Mouse (Mus musculus): ENCODE data around the gene Qpctl. TPM values are rescaled to one million over a fixed set of nuclear protein-coding genes. Genes with fewer than 3 reads are reported as not detected.

Qpctl gene
- polyA plus RNA-seq, 1 experiment, result 0.66 TPM

DNA sequence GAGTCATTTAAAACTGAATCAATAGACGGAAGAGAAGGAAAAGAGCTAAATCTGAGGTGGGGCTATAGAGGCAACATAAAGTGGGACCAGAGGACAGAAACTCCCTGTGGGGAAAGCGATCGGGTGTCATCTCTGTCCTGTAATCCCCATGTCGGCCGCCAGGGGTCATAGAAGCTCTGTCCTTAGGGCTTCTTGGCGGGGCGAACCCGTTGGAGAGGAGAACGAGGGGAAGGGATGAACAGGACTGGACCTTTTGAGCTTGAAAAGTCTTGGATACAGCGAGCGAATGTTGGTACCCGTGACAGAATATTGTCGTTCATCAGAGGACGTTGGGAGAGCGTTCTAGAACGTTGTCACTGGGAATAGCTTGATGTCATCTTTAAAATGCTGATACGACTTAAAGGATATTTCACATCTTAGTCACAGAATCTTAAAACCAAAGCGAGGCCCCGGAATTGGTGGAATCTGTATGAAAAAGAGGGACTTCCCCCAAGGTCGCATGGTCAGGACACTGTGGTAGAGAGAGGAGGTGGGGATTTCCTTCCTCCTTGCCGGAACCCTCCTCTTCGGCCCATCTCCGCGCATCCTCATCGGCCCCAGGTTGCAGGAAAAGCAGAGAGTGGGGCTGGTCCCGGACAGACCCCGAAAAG lies 29.5 kb upstream of the Qpctl start:
- Histone ChIP-seq H3K9me3 (ENCODE audit: control insufficient read depth, low read length) (peaks cover 9% of the 10 kb centered on the region), H3K4me1 (ENCODE audit: control insufficient read depth) (peaks cover 45% of the 10 kb centered on the region), H3K27me3 (ENCODE audit: control insufficient read depth) (peaks cover 79% of the 10 kb centered on the region), H3K36me3 (ENCODE audit: control insufficient read depth) (peaks cover 1% of the 10 kb centered on the region; the same call in 1 of the 2 replicates), H3K4me3 (replicated peaks) (no peak overlapping the region)
- no peak for TF ChIP-seq GATA1 (IDR thresholded peaks at IDR 0.05; ENCODE audit: low read length)
- no peak for TF ChIP-seq TAL1 (IDR thresholded peaks at IDR 0.05; ENCODE audit: low read length)

DNA sequence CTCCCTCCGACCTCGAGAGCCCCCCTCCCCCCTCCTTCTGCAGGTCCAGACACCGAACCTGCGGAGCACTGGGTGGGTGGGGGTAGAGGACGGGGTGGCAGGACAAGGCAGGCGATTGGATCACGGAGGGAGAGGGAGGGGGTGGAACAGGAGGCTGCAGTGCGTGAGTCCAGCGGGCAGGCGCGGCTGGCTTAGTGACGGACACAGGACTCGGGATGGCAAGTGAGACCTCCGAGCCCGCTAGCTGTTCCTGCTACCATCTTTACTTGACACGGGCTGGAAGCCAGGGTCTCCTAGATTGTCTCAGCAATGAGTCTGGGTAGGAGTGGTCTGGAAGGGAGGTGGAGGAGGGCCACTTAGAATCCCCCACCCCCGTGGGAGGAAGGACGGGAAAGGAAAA lies 28.9 kb upstream of the Qpctl start:
- H3K36me3 ChIP-seq (ENCODE audit: control insufficient read depth), result no peaks in the 10 kb centered on the region
- H3K4me1 ChIP-seq (ENCODE audit: control insufficient read depth), result peaks cover 45% of the 10 kb centered on the region
- peaks cover 84% of the 10 kb centered on the region for H3K27me3 ChIP-seq (ENCODE audit: control insufficient read depth)
- no peak overlapping the region for H3K4me3 ChIP-seq (replicated peaks)
- H3K9me3 ChIP-seq (ENCODE audit: control insufficient read depth, low read length), result peaks cover 9% of the 10 kb centered on the region
- TF ChIP-seq GATA1 (IDR thresholded peaks at IDR 0.05; ENCODE audit: low read length), result no peak
- no peak for TF ChIP-seq TAL1 (IDR thresholded peaks at IDR 0.05; ENCODE audit: low read length)

DNA sequence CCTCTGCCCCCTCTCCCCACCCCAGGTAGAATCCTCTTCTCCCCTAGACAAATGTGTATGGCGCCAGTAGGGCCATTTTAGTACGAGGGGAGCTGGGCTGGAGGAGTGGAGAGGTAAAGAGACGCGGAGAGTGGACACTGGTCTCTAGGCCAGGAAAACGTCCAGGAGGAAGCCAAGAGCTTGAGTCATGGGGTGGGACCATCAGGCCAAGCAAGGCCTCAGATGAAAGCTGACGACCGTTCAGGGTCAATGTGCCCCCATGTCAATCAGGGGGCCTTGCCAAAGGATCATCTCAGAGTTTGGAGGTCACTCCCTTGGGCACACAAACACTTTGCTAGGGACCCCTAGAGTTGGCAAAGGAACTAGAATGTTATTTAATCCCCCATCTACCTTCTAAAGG lies 28.1 kb upstream of the Qpctl start:
- Histone ChIP-seq H3K4me3 (replicated peaks) (no peak overlapping the region), H3K36me3 (ENCODE audit: control insufficient read depth) (no peaks in the 10 kb centered on the region), H3K4me1 (ENCODE audit: control insufficient read depth) (peaks cover 48% of the 10 kb centered on the region), H3K27me3 (ENCODE audit: control insufficient read depth) (peaks cover 92% of the 10 kb centered on the region), H3K9me3 (ENCODE audit: control insufficient read depth, low read length) (peaks cover 9% of the 10 kb centered on the region)
- no peak for TF ChIP-seq TAL1 (IDR thresholded peaks at IDR 0.05; ENCODE audit: low read length)
- no peak for TF ChIP-seq GATA1 (IDR thresholded peaks at IDR 0.05; ENCODE audit: low read length)

DNA sequence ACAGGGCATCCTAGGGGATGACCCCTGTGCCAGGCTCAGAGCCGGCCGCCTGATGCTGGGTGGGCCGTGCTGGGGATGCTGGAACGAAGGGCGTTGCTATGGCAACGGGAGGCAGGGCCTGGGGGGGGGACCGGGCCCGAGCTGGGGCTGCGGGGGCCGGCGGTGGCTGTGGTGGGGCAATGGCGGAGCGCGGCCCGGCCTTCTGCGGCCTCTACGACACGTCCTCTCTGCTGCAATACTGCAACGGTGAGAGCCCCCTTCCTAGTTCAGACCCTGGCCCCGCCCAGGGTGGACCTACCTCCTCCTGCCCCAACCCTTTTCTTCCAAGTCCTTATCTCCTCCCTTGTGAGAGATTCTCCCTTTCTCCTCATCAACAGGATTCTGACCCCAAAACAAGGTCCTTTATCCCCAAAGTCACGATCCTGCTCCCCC lies 27.4 kb upstream of the Qpctl start:
- peaks cover 9% of the 10 kb centered on the region for H3K9me3 ChIP-seq (ENCODE audit: control insufficient read depth, low read length)
- TF ChIP-seq TAL1 (IDR thresholded peaks at IDR 0.05; ENCODE audit: low read length) (no peak), GATA1 (IDR thresholded peaks at IDR 0.05; ENCODE audit: low read length) (no peak)
- peaks cover 47% of the 10 kb centered on the region for H3K4me1 ChIP-seq (ENCODE audit: control insufficient read depth)
- H3K27me3 ChIP-seq (ENCODE audit: control insufficient read depth), result peaks cover 97% of the 10 kb centered on the region
- no peak overlapping the region for H3K4me3 ChIP-seq (replicated peaks)
- H3K36me3 ChIP-seq (ENCODE audit: control insufficient read depth), result no peaks in the 10 kb centered on the region

DNA sequence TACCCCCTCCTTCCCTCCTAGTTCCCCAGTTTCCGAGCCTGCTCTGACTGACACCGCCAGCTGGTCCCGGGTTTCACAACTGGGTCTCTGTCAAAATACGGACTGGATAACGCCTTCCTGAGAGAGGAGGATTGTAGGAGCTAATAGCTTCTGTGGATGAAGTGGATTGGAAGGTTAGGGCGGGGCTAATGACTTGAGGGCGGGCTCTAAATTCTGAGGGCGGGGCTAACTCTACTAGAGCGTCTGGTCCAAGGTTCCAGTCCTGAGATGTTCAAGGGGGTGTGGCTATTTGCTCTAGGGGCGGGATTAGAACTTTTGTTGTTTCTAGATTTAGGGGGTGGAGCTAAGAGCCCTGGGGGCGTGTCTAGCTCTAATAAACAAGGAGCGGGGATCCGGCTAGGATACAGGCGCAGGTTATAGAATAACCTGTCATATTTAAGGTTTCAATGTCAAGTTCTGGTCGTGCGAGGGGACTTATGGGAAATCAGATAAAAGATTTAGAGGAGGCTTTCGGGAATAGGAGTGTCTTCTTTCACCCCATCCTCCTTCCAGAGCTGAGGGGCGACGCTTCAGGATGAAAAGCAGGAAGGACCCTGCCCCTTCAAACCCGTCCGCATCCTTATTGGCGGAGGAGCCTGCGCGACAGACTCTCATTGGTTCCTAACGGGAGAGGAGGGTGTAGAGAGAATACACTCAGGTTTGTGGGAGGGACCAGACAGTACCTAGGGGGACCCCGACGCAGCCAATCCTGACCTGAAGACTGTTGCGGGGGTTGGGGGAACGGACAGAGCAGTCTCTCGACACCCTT lies 26.8 kb upstream of the Qpctl start, which contains the start of gene Eml2:
Eml2 (plus strand) TSS at position 714 of the 808 bp plus-strand sequence.
- no peak within 1 kb of the TSS for H3K4me3 ChIP-seq (replicated peaks)
- TF ChIP-seq GATA1 (IDR thresholded peaks at IDR 0.05; ENCODE audit: low read length) (no peak), TAL1 (IDR thresholded peaks at IDR 0.05; ENCODE audit: low read length) (no peak)
- peaks cover 41% of the 10 kb centered on the region for H3K4me1 ChIP-seq (ENCODE audit: control insufficient read depth)

DNA sequence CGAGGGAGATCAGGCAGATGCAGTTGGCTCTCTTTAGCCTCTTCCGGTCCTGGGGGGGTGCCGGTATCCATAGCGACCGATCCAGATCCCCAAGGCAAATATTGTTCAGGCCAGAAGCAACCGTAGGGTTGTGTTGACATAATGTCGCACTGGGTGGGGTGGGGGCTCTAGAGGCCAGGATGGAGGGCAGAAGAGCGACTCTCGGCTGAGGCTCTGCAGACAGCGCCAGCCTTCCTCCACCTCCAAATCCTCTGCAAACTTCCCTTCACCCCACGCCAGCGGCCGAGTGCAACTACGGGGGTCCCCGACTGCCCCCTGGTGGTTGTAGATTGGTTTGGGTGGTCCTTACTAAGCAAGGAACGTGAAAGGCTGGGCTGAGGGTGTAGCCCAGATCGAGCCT lies 23.8 kb upstream of the Qpctl start:
- Histone ChIP-seq H3K36me3 (ENCODE audit: control insufficient read depth) (no peaks in the 10 kb centered on the region), H3K9me3 (ENCODE audit: control insufficient read depth, low read length) (peaks cover 4% of the 10 kb centered on the region), H3K4me1 (ENCODE audit: control insufficient read depth) (peaks cover 12% of the 10 kb centered on the region), H3K27me3 (ENCODE audit: control insufficient read depth) (peaks cover 85% of the 10 kb centered on the region), H3K4me3 (replicated peaks) (no peak overlapping the region)
- TF ChIP-seq TAL1 (IDR thresholded peaks at IDR 0.05; ENCODE audit: low read length) (no peak), GATA1 (IDR thresholded peaks at IDR 0.05; ENCODE audit: low read length) (no peak)

More for the DNA sequence above, 26.8 kb upstream of the Qpctl start, which contains the start of gene Eml2:
- Histone ChIP-seq H3K9me3 (ENCODE audit: control insufficient read depth, low read length) (peaks cover 9% of the 10 kb centered on the region), H3K36me3 (ENCODE audit: control insufficient read depth) (no peaks in the 10 kb centered on the region), H3K27me3 (ENCODE audit: control insufficient read depth) (peaks cover 93% of the 10 kb centered on the region)

DNA sequence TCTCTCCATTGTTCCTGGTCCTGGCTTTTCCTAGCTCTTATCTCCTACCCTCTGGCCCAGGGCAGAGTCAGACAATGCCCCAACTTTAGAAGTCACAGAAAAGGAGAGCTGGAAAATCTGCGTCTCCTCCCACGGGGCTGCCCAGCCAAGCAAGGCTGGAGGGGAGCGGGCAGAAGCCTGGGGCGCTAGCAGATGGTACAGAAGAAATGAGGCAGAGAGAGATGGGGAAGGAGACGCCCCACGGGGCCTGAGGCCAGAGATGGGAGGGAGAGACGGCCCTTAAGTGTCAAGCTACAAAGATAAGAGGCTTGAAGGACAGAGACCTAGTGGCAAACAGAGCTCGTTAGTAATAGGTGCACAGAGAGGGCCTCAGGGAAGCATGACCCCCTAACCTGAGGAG lies 22.7 kb upstream of the Qpctl start:
- Histone ChIP-seq H3K27me3 (ENCODE audit: control insufficient read depth) (peaks cover 82% of the 10 kb centered on the region), H3K36me3 (ENCODE audit: control insufficient read depth) (no peaks in the 10 kb centered on the region), H3K9me3 (ENCODE audit: control insufficient read depth, low read length) (peaks cover 12% of the 10 kb centered on the region), H3K4me1 (ENCODE audit: control insufficient read depth) (peaks cover 10% of the 10 kb centered on the region), H3K4me3 (replicated peaks) (no peak overlapping the region)
- TF ChIP-seq GATA1 (IDR thresholded peaks at IDR 0.05; ENCODE audit: low read length) (no peak), TAL1 (IDR thresholded peaks at IDR 0.05; ENCODE audit: low read length) (no peak)

DNA sequence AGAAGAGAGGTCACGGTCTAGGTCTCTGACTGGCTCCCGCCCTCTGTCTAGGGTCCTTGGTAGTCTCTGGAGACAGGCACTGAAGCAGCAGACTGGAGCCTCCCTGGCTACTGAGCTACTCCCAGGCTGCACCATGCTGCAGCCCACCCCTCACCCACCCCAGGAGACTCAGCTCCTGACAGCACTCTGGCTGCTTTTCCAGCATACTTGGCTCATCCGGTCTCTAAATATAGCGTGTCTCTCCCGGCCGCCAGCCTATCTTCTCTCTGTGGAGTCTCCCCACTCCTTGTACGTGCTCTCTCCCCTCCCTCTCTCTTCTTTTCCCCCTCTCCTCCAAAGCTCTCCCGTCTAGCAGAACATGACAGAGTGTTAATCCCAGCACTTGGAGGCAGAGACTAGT lies 21.1 kb upstream of the Qpctl start:
- no peak for TF ChIP-seq GATA1 (IDR thresholded peaks at IDR 0.05; ENCODE audit: low read length)
- peaks cover 16% of the 10 kb centered on the region for H3K4me1 ChIP-seq (ENCODE audit: control insufficient read depth)
- H3K9me3 ChIP-seq (ENCODE audit: control insufficient read depth, low read length), result peaks cover 9% of the 10 kb centered on the region
- no peaks in the 10 kb centered on the region for H3K36me3 ChIP-seq (ENCODE audit: control insufficient read depth)
- H3K4me3 ChIP-seq (replicated peaks), result no peak overlapping the region
- peaks cover 76% of the 10 kb centered on the region for H3K27me3 ChIP-seq (ENCODE audit: control insufficient read depth)

DNA sequence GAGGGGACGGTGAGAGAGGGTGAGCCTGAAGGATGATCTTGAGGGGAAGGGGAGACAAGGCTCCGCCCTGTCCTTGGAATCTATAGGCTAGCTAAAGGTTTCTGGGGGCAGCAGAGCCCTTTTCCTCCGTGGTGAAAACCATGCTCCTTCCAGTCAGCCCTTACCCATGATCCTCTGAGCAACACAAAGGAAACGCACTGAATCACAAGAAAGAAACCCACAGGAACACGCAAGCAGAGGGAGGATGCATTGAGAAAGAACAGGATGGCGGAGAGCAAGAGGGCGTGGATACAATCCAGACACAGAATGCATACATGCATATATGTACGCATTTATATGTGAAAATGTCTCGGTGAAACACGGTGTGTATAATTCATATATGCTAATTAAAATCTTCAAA lies 20.4 kb upstream of the Qpctl start:
- Histone ChIP-seq H3K27me3 (ENCODE audit: control insufficient read depth) (peaks cover 76% of the 10 kb centered on the region), H3K4me3 (replicated peaks) (no peak overlapping the region), H3K36me3 (ENCODE audit: control insufficient read depth) (no peaks in the 10 kb centered on the region), H3K4me1 (ENCODE audit: control insufficient read depth) (peaks cover 23% of the 10 kb centered on the region), H3K9me3 (ENCODE audit: control insufficient read depth, low read length) (peaks cover 9% of the 10 kb centered on the region)
- no peak for TF ChIP-seq GATA1 (IDR thresholded peaks at IDR 0.05; ENCODE audit: low read length)
- TF ChIP-seq TAL1 (IDR thresholded peaks at IDR 0.05; ENCODE audit: low read length), result no peak
